Mouse (Mus musculus) adrenal gland, postnatal 10 days (tissue): ENCODE data around the gene 1700080O16Rik. TPM values are rescaled to one million over a fixed set of nuclear protein-coding genes. Genes with fewer than 3 reads are reported as not detected.

Source experiments
- DNase-seq: peaks from one replicate; pipeline ENCODE4 v3.0.0; 2021; ENCODE audit warnings: mixed read lengths
- long read RNA-seq, 2 experiments: library from polyadenylated mRNA; stranded (forward); transcript quantifications; one replicate each; pipeline ENCODE4 v2.0.0; 2021
- total RNA-seq, 2 experiments: library from RNA; stranded (reverse); gene quantifications; 2 replicates each; pipeline ENCODE4 v1.2.3; 2021

1700080O16Rik gene
- total RNA-seq = not detected
- long read RNA-seq, experiment 1 = 0 reads
- long read RNA-seq, experiment 2 = 0 reads

DNA sequence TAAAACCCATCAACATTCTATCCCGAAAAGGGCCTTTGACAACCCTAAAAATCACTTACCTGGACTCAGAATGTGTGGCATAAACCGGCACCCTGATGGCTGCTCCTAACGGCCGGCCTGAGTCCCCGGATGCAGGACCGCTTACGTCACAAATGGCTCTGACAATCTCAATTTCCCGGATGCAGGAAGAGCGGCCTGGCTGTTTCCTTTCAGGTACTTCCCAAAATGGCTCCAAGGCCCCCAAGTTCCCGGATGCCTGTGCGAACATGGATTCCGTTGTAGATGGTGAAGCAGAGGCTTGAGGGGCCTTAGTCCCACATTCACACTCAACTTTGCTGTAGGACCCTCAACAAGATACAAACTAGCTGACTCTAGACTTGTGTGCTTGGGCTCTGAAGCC is at the start of gene 1700080O16Rik:
TSS of gene 1700080O16Rik (minus strand) at position 101 of the 400 bp plus-strand sequence.
- DNase-seq = no peak

DNA sequence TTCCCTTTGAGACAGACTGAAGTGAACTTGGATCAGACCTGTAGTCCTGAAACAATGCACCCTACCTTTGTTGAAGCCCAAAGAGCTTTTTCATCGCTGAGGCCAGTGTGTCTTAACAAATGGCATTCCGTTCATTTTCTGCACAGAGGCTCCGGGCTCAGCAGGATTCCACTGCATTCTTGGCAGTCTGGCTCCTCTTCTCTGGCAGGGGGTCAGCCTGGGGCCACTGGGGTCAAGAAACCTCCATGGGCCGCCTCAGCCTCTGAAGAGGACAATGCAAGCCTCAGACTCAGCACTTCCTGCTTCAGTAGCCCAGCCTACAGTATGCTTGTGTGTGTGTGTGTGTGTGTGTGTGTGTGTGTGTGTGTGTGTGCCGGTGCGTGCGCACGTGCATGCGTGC is 45.1 kb upstream of the 1700080O16Rik start:
- DNase-seq = peak; percentile 41

DNA sequence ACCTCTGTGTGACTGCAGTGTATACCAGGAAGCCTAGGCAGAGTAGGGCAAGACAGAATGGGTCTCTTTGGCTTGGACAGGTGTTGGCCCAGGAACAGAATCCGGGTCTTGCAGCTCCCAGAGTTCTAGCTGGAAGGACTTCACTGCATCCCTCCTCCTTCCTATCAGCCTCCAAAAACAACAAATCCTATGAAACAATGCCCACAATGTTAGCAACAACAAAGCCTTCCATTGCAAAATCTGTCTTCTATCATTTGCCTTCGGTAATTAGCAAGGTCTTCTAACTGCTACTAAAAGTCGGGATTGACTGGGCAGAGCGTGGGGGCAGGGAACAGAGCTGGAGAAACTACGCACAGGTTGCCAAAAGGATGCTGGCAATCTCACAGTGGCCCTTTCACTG is 27.5 kb upstream of the 1700080O16Rik start:
- no peak for DNase-seq

DNA sequence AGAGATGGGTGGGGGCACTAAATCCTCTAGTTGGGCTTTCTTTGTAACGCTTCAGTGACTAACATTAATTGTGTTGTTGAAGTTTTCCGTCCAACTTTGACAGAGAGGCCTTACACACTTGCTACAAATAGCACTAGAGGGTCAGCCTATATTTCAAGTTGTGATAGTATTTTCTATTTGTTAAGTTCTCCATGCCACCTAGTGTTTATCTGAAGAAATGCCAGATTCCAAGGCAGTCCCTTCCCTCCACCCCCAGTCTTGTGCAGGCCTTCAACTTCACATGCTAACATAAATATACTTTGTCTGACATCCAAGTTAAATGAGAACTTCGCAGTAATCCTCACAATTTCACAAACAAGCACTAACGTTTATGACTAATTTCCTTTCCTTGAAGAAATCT is 26.9 kb upstream of the 1700080O16Rik start:
- DNase-seq = no peak

DNA sequence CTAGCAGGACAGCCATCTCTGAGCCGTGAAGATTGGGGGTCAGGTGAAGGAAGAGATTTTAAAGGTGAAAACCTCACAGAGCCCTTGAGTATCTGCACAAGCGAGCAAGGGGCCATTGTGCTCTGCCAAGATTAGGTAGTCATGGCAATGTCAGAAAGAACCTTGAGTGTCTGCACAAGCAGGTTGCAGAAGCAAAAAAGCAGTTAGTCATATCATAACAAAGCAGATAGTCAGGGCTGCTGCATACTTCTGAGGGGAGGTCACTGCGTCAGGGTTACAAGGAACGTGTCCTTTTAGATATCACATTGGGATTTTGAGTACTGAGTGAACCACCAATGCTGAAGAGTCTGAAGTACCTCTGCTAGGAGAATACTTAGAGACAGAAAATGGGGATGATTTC is 3.8 kb upstream of the 1700080O16Rik start:
- DNase-seq = peak; percentile 35

DNA sequence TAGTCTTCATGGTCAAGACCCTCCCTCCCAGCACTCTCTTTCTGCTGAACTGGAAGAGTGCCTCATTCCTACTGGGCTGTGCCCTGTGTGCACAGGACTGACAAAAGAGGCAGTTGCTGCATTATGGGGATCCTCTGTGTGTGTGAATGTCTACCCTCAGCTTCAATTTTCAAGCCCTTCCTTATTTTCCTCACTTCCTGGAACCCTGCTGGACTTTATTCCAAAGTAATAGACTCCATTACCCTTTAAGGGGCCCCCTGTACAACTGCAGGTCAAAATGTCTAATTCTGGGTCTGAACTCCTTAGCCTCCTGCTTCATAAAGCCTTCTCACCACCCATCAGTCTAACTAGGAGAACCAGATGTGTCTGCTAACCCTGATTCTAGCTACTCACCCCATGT is 2.0 kb upstream of the 1700080O16Rik start:
- DNase-seq = no peak

DNA sequence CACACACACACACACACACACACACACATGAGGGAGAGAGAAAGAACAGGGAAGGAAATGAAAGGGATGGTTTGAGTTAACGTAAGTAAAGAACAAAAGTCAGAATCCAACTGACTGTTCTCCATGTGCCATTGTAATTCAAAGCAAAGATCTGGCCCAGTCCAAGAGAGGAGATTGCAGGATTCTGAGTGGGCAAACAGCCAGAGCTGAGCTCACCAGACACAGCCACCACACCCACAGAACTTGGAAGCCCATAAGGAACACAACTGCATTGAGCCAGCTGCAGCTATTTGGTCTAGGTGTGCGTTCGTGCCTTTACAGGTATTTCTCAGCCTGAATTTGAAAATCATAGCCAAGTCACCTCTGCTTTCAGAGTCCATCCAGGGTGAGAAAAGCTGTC is 24.5 kb downstream of the 1700080O16Rik start:
- peak; percentile 45 for DNase-seq

DNA sequence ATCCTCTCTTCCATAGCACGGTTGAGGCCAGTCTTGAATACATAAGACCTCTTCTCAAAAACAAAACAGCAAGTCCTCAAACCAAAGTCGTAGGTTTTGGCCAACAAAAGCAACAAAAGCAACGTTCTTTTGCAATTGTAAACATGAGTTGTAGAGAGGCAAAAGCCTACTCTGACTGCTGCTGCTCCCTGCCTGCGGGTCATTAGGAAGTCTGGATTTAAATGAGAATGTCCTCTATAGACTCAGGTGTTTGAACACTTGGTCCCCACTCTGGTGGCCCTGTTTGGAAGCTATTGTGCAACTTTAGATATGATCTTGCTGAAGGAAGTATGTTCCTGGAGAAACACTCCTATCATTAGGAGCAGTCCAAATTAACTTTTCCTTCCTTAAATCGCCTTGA is 34.5 kb downstream of the 1700080O16Rik start:
- DNase-seq = no peak

DNA sequence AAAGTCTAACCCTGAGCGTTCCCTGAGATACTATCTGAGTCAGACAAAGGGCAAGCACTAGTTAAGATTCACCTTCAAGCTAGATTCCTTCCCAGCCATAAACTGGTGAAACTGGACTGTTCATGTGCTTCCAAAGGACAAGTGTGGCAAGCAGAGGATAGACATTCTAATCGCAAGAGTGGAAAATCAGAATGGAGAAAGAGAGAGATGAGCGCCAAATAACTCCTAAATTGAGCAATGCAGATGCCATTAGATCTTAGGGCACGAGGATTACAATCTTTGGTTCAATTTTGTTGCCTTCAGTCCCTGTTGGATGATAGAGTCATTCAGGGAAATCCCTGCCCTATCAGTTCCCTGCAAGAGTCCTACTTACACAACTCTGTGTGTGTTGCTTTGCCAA is 53.5 kb downstream of the 1700080O16Rik start:
- no peak for DNase-seq

Other genes starting within 250 kb of the 1700080O16Rik start
- gene Usp26, start 171.5 kb downstream of the 1700080O16Rik start, total RNA-seq = not detected
- gene Gpc4, start 192.5 kb upstream of the 1700080O16Rik start, total RNA-seq = 100 to 1,000 TPM in 1 of 2 experiments, 10 to 100 TPM in 1; 96.0 to 113 TPM